Mouse (Mus musculus): ENCODE results near the gene Efcab7. TPM values are rescaled to one million over a fixed set of nuclear protein-coding genes. Genes with fewer than 3 reads are reported as not detected.

The Efcab7 gene
- total and polyA plus RNA-seq, 2 experiments from 2014 or later = 3.7 to 6.1 TPM

GRCm38 (mm10) chr4:99881882-99882281, 52.9 kb downstream of the Efcab7 start:
- Histone ChIP-seq H3K36me3 (replicated peaks; ENCODE audit: control insufficient read depth, insufficient read depth, low read length) (no peaks in the 10 kb centered on the region), H3K27me3 (ENCODE audit: control insufficient read depth, insufficient read depth, low read length) (no peaks in the 10 kb centered on the region), H3K9ac (replicated peaks; ENCODE audit: low read depth, low read length) (no peak overlapping the region), H3K4me3 (ENCODE audit: low read depth, low read length) (no peak overlapping the region), H3K27ac (ENCODE audit: low read depth) (no peak overlapping the region), H3K4me1 (ENCODE audit: control insufficient read depth, insufficient read depth) (no peaks in the 10 kb centered on the region), H3K9me3 (replicated peaks; ENCODE audit: control insufficient read depth, low read length) (no peaks in the 10 kb centered on the region), H3K4me2 (ENCODE audit: low read depth, low read length) (no peak overlapping the region)
- DNase-seq (ENCODE audit: low spot score) (peak; percentile 19), ATAC-seq (ENCODE audit: insufficient read depth, low read depth) (no peak)
- no peak for TF ChIP-seq EP300 (IDR thresholded peaks at IDR 0.05; ENCODE audit: low read depth)
- peak; percentile 52 for TF ChIP-seq CTCF (IDR thresholded peaks at IDR 0.05; ENCODE audit: low read depth)

GRCm38 (mm10) chr4:99882405-99882804, 53.4 kb downstream of the Efcab7 start:
- H3K4me1 ChIP-seq (ENCODE audit: control insufficient read depth, insufficient read depth) = no peaks in the 10 kb centered on the region
- TF ChIP-seq EP300 (IDR thresholded peaks at IDR 0.05; ENCODE audit: low read depth) = no peak
- no peak for TF ChIP-seq CTCF (IDR thresholded peaks at IDR 0.05; ENCODE audit: low read depth)
- DNase-seq (ENCODE audit: low spot score) = no peak
- no peak overlapping the region for H3K4me3 ChIP-seq (ENCODE audit: low read depth, low read length)
- no peak overlapping the region for H3K4me2 ChIP-seq (ENCODE audit: low read depth, low read length)
- 0 out of 2 replicates have a peak overlapping the region, but pooled peaks have one; percentile 15 for H3K9ac ChIP-seq (replicated peaks; ENCODE audit: low read depth, low read length)
- no peaks in the 10 kb centered on the region for H3K9me3 ChIP-seq (replicated peaks; ENCODE audit: control insufficient read depth, low read length)
- no peaks in the 10 kb centered on the region for H3K27me3 ChIP-seq (ENCODE audit: control insufficient read depth, insufficient read depth, low read length)
- ATAC-seq (ENCODE audit: insufficient read depth, low read depth) = no peak
- H3K27ac ChIP-seq (ENCODE audit: low read depth) = no peak overlapping the region
- no peaks in the 10 kb centered on the region for H3K36me3 ChIP-seq (replicated peaks; ENCODE audit: control insufficient read depth, insufficient read depth, low read length)

GRCm38 (mm10) chr4:99913894-99914451, 85.0 kb downstream of the Efcab7 start:
- no peaks in the 10 kb centered on the region for H3K27me3 ChIP-seq (ENCODE audit: control insufficient read depth, insufficient read depth, low read length)
- no peak overlapping the region for H3K4me3 ChIP-seq (ENCODE audit: low read depth, low read length)
- no peaks in the 10 kb centered on the region for H3K4me1 ChIP-seq (ENCODE audit: control insufficient read depth, insufficient read depth)
- H3K9me3 ChIP-seq (replicated peaks; ENCODE audit: control insufficient read depth, low read length) = no peaks in the 10 kb centered on the region
- ATAC-seq (ENCODE audit: insufficient read depth, low read depth) = no peak
- no peak overlapping the region for H3K9ac ChIP-seq (replicated peaks; ENCODE audit: low read depth, low read length)
- 60% methylated on average over 4 of the region's 4 CpGs for WGBS
- H3K36me3 ChIP-seq (replicated peaks; ENCODE audit: control insufficient read depth, insufficient read depth, low read length) = no peaks in the 10 kb centered on the region
- TF ChIP-seq CTCF (IDR thresholded peaks at IDR 0.05; ENCODE audit: low read depth) = peak; percentile 71
- TF ChIP-seq EP300 (IDR thresholded peaks at IDR 0.05; ENCODE audit: low read depth) = no peak
- no peak overlapping the region for H3K4me2 ChIP-seq (ENCODE audit: low read depth, low read length)
- no peak overlapping the region for H3K27ac ChIP-seq (ENCODE audit: low read depth)
- peak; percentile 17 for DNase-seq (ENCODE audit: low spot score)

GRCm38 (mm10) chr4:99926380-99926779, 97.4 kb downstream of the Efcab7 start:
- no peak overlapping the region for H3K9ac ChIP-seq (replicated peaks; ENCODE audit: low read depth, low read length)
- no peaks in the 10 kb centered on the region for H3K36me3 ChIP-seq (replicated peaks; ENCODE audit: control insufficient read depth, insufficient read depth, low read length)
- peaks cover 21% of the 10 kb centered on the region for H3K4me1 ChIP-seq (ENCODE audit: control insufficient read depth, insufficient read depth)
- no peaks in the 10 kb centered on the region for H3K27me3 ChIP-seq (ENCODE audit: control insufficient read depth, insufficient read depth, low read length)
- H3K4me3 ChIP-seq (ENCODE audit: low read depth, low read length) = no peak overlapping the region
- no peak for ATAC-seq (ENCODE audit: insufficient read depth, low read depth)
- no peak overlapping the region for H3K4me2 ChIP-seq (ENCODE audit: low read depth, low read length)
- H3K9me3 ChIP-seq (replicated peaks; ENCODE audit: control insufficient read depth, low read length) = no peaks in the 10 kb centered on the region
- DNase-seq (ENCODE audit: low spot score) = no peak
- no peak overlapping the region for H3K27ac ChIP-seq (ENCODE audit: low read depth)
- no peak for TF ChIP-seq CTCF (IDR thresholded peaks at IDR 0.05; ENCODE audit: low read depth)
- no peak for TF ChIP-seq EP300 (IDR thresholded peaks at IDR 0.05; ENCODE audit: low read depth)
- 94% methylated on average over 4 of the region's 4 CpGs for WGBS

DNA sequence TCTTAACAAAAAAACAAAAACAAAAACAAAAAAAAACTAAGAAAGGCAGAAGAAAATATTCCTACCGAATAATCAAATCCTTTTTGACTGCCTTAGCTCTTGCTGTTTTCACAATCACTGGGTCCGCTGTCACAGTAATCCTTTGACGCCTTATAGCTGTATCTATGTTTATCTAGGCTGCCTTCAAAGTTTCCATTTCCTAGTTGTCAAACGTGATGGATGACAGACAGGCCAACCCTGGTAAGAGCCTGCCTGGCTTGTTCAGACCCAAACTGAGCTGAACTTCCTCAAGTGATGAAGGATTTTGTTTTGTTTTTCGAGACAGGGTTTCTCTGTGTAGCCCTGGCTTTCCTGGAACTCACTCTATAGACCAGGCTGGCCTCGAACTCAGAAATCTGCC, 99.5 kb downstream of the Efcab7 start:
- H3K27me3 ChIP-seq (ENCODE audit: control insufficient read depth, insufficient read depth, low read length) = no peaks in the 10 kb centered on the region
- no peaks in the 10 kb centered on the region for H3K36me3 ChIP-seq (replicated peaks; ENCODE audit: control insufficient read depth, insufficient read depth, low read length)
- no peak overlapping the region for H3K4me2 ChIP-seq (ENCODE audit: low read depth, low read length)
- H3K9ac ChIP-seq (replicated peaks; ENCODE audit: low read depth, low read length) = no peak overlapping the region
- peaks cover 25% of the 10 kb centered on the region for H3K4me1 ChIP-seq (ENCODE audit: control insufficient read depth, insufficient read depth)
- H3K4me3 ChIP-seq (ENCODE audit: low read depth, low read length) = no peak overlapping the region
- ATAC-seq (ENCODE audit: insufficient read depth, low read depth) = no peak
- WGBS = 19% methylated on average over 6 of the region's 6 CpGs
- no peak for DNase-seq (ENCODE audit: low spot score)
- TF ChIP-seq CTCF (IDR thresholded peaks at IDR 0.05; ENCODE audit: low read depth) (no peak), EP300 (IDR thresholded peaks at IDR 0.05; ENCODE audit: low read depth) (no peak)
- peak overlapping the region; percentile 97 for H3K27ac ChIP-seq (ENCODE audit: low read depth)
- no peaks in the 10 kb centered on the region for H3K9me3 ChIP-seq (replicated peaks; ENCODE audit: control insufficient read depth, low read length)

- H3K27ac ChIP-seq (ENCODE audit: low read depth) = peak within 1 kb of the TSS; percentile 97
- H3K4me2 ChIP-seq (ENCODE audit: low read depth, low read length) = peak within 1 kb of the TSS; percentile 96
- 2% methylated on average over 23 of the region's 23 CpGs for WGBS
- ATAC-seq (ENCODE audit: insufficient read depth, low read depth) = peak; percentile 89
- H3K4me1 ChIP-seq (ENCODE audit: control insufficient read depth, insufficient read depth) = peaks cover 25% of the 10 kb centered on the region
- H3K9me3 ChIP-seq (replicated peaks; ENCODE audit: control insufficient read depth, low read length) = no peaks in the 10 kb centered on the region
- DNase-seq (ENCODE audit: low spot score) = peak; percentile 84
- TF ChIP-seq EP300 (IDR thresholded peaks at IDR 0.05; ENCODE audit: low read depth) = no peak
- no peak for TF ChIP-seq CTCF (IDR thresholded peaks at IDR 0.05; ENCODE audit: low read depth)
- H3K27me3 ChIP-seq (ENCODE audit: control insufficient read depth, insufficient read depth, low read length) = no peaks in the 10 kb centered on the region
- H3K4me3 ChIP-seq (ENCODE audit: low read depth, low read length) = peak within 1 kb of the TSS; percentile 70
- H3K36me3 ChIP-seq (replicated peaks; ENCODE audit: control insufficient read depth, insufficient read depth, low read length) = no peaks in the 10 kb centered on the region
- peak within 1 kb of the TSS; percentile 72 for H3K9ac ChIP-seq (replicated peaks; ENCODE audit: low read depth, low read length)
Measured at GRCm38 (mm10) chr4:99929149-99929612, 100.2 kb downstream of the Efcab7 start, which contains the start of gene Pgm1. TSS of gene Pgm1 (plus strand) at chr4:99929414.
